Mouse (Mus musculus): ENCODE measurements around the gene Rad51b.

GRCm38 (mm10) chr12:79827233-79827692 lies 530.2 kb downstream of the Rad51b start:
- TF ChIP-seq EP300 (IDR thresholded peaks at IDR 0.05; ENCODE audit: insufficient read depth, low read depth, low read length) (no peak), POLR2A (IDR thresholded peaks at IDR 0.05; ENCODE audit: insufficient read depth, low read depth, low read length) (no peak)

Data from heart, adult 2 months (tissue).